Mouse (Mus musculus) adrenal gland, postnatal 25 days (tissue): Measurements from ENCODE around the gene Camp. TPM values are rescaled to one million over a fixed set of nuclear protein-coding genes. Genes with fewer than 3 reads are reported as not detected.
"Not testable (repeated sequence)": the region's sequence is repeated elsewhere in the genome, so short reads cannot be mapped to it uniquely, and the experiment has no call there.

Experiments used
- DNase-seq: peaks from one replicate; pipeline ENCODE4 v3.0.0; 2021; ENCODE audit warnings: mixed read lengths
- microRNA-seq, 2 experiments: library from miRNA; unstranded; fragments of <30 nt; microRNA quantifications; one replicate each; pipeline ENCODE4 v1.2.0; 2021
- total RNA-seq: library from RNA; stranded (reverse); gene quantifications from 2 replicates; pipeline ENCODE4 v1.2.3, GENCODE M21; 2021

Gene Camp
- total RNA-seq, 1 experiment from 2014 or later: not detected

- DNase-seq: no peak
These were observed 682 bp upstream of the Camp start for GRCm38 (mm10) chr9:109850099-109850498.

GRCm38 (mm10) chr9:109833088-109833412 is 16.4 kb downstream of the Camp start:
- no peak for DNase-seq

GRCm38 (mm10) chr9:109832391-109833087 is 16.9 kb downstream of the Camp start, which contains the start of gene Nme6:
Gene Nme6 (plus strand): TSS chr9:109832749.
- peak; percentile 85 for DNase-seq

GRCm38 (mm10) chr9:109826181-109826580 is 23.2 kb downstream of the Camp start:
- no peak for DNase-seq

- DNase-seq: no peak
These were observed 23.7 kb downstream of the Camp start for GRCm38 (mm10) chr9:109825739-109826138.

- DNase-seq: no peak
These were observed 33.1 kb downstream of the Camp start for GRCm38 (mm10) chr9:109816341-109816740.

GRCm38 (mm10) chr9:109813424-109813823 is 36.0 kb downstream of the Camp start:
- no peak for DNase-seq

- no peak for DNase-seq
These were observed 37.4 kb downstream of the Camp start, which contains the start of gene Spink8 for GRCm38 (mm10) chr9:109811980-109812379. Gene Spink8 (plus strand): TSS chr9:109812280.

GRCm38 (mm10) chr9:109807898-109808297 is 41.5 kb downstream of the Camp start:
- DNase-seq: no peak

- no peak for DNase-seq
These were observed 42.6 kb downstream of the Camp start for GRCm38 (mm10) chr9:109806695-109807293.

- DNase-seq: no peak
These were observed 43.2 kb downstream of the Camp start for GRCm38 (mm10) chr9:109806260-109806659.

GRCm38 (mm10) chr9:109805596-109805995 is 43.8 kb downstream of the Camp start:
- not testable (repeated sequence) for DNase-seq

GRCm38 (mm10) chr9:109798051-109798450 is 51.4 kb downstream of the Camp start:
- DNase-seq: peak; percentile 26

Small RNA genes lying within 50 kb of the gene (microRNA-seq; reads per million reads assigned to microRNA genes)
- 0 reads per million in 2 experiments for gene Mir7089

Other genes with a start within 250 kb of the Camp start
- not detected in 2 replicates for gene Fbxw24, start 223.6 kb downstream of the Camp start, total RNA-seq
- not detected in 2 replicates for gene Fbxw25, start 185.0 kb downstream of the Camp start, total RNA-seq
- gene Fbxw18, start 146.9 kb downstream of the Camp start, total RNA-seq: not detected in 2 replicates
- gene Fbxw26, start 103.5 kb downstream of the Camp start, total RNA-seq: not detected in 2 replicates
- not detected in 2 replicates for gene Fbxw27, start 58.9 kb downstream of the Camp start, total RNA-seq
- gene Spink8, start 37.3 kb downstream of the Camp start, total RNA-seq: 15.5 and 18.3 TPM in 2 replicates
- 23.1 and 32.1 TPM in 2 replicates for gene Nme6, start 16.9 kb downstream of the Camp start, total RNA-seq
- 11.5 and 12.9 TPM in 2 replicates for gene Cdc25a, start 26.0 kb upstream of the Camp start, total RNA-seq
- 83.4 and 92.8 TPM in 2 replicates for gene Map4, start 81.8 kb upstream of the Camp start, total RNA-seq